Mouse (Mus musculus) olfactory bulb, adult 2 months (tissue): ENCODE results near the gene Gm42417.

Experiments used
- CTCF ChIP-seq: fragments of 200-500 bp; IDR thresholded peaks from 2 replicates; pipeline ENCODE4 v1.5.1; 2012; ENCODE audit warnings: low read depth, mild to moderate bottlenecking, low read length, moderate library complexity; ENCODE audit not compliant: insufficient read depth
- POLR2A ChIP-seq: fragments of 200-500 bp; IDR thresholded peaks from 2 replicates; pipeline ENCODE4 v1.6.1; 2012; ENCODE audit warnings: mild to moderate bottlenecking, low read depth, low read length, moderate library complexity; ENCODE audit not compliant: insufficient read depth

- TF ChIP-seq CTCF (no peak), POLR2A (no peak)
These were observed 24.0 kb upstream of the Gm42417 start for GRCm38 (mm10) chr1:36563197-36563596.
